Mouse (Mus musculus) CD4-positive, CD25-positive, alpha-beta regulatory T cell, adult 2 months (primary cell): ENCODE results near the gene Lrp2.

Experiments
- DNase-seq: peaks from one replicate; pipeline ENCODE4 v3.0.0-alpha.2; 2012; ENCODE audit warnings: low read depth, low spot score

Gene Lrp2

GRCm38 (mm10) chr2:69518307-69518706, 67.6 kb downstream of the Lrp2 start:
- DNase-seq: no peak

- DNase-seq: no peak
Measured at GRCm38 (mm10) chr2:69511766-69512165, 74.1 kb downstream of the Lrp2 start.

- DNase-seq: no peak
Measured at GRCm38 (mm10) chr2:69500357-69500756, 85.5 kb downstream of the Lrp2 start.

- DNase-seq: no peak
Measured at GRCm38 (mm10) chr2:69493130-69493529, 92.7 kb downstream of the Lrp2 start.

- DNase-seq: no peak
Measured at GRCm38 (mm10) chr2:69480965-69481364, 104.9 kb downstream of the Lrp2 start.

GRCm38 (mm10) chr2:69479859-69480258, 106.0 kb downstream of the Lrp2 start:
- no peak for DNase-seq

- no peak for DNase-seq
Measured at GRCm38 (mm10) chr2:69476901-69477300, 109.0 kb downstream of the Lrp2 start.

- DNase-seq: no peak
Measured at GRCm38 (mm10) chr2:69475177-69475576, 110.7 kb downstream of the Lrp2 start.

GRCm38 (mm10) chr2:69471837-69472236, 114.0 kb downstream of the Lrp2 start:
- DNase-seq: no peak

- no peak for DNase-seq
Measured at GRCm38 (mm10) chr2:69463609-69464008, 122.3 kb downstream of the Lrp2 start.

- DNase-seq: no peak
Measured at GRCm38 (mm10) chr2:69459481-69459880, 126.4 kb downstream of the Lrp2 start.

GRCm38 (mm10) chr2:69451128-69451527, 134.7 kb downstream of the Lrp2 start:
- no peak for DNase-seq

- DNase-seq: no peak
Measured at GRCm38 (mm10) chr2:69448581-69448980, 137.3 kb downstream of the Lrp2 start.

GRCm38 (mm10) chr2:69445896-69446472, 139.9 kb downstream of the Lrp2 start:
- DNase-seq: no peak

- DNase-seq: no peak
Measured at GRCm38 (mm10) chr2:69441656-69442055, 144.2 kb downstream of the Lrp2 start.

GRCm38 (mm10) chr2:69428116-69428515, 157.7 kb downstream of the Lrp2 start:
- DNase-seq: peak; percentile 59

GRCm38 (mm10) chr2:69427141-69427540, 158.7 kb downstream of the Lrp2 start:
- DNase-seq: no peak

- DNase-seq: no peak
Measured at GRCm38 (mm10) chr2:69426081-69426480, 159.8 kb downstream of the Lrp2 start.

GRCm38 (mm10) chr2:69424829-69425228, 161.0 kb downstream of the Lrp2 start:
- DNase-seq: no peak

GRCm38 (mm10) chr2:69418294-69418881, 167.5 kb downstream of the Lrp2 start:
- no peak for DNase-seq

- no peak for DNase-seq
Measured at GRCm38 (mm10) chr2:69415070-69415469, 170.8 kb downstream of the Lrp2 start.

- no peak for DNase-seq
Measured at GRCm38 (mm10) chr2:69414539-69414938, 171.3 kb downstream of the Lrp2 start.

GRCm38 (mm10) chr2:69405692-69406091, 180.2 kb downstream of the Lrp2 start:
- no peak for DNase-seq

- no peak for DNase-seq
Measured at GRCm38 (mm10) chr2:69402309-69402708, 183.6 kb downstream of the Lrp2 start.
